ENCODE assay signal across 15 mouse cellular contexts in the genomic region with DNA sequence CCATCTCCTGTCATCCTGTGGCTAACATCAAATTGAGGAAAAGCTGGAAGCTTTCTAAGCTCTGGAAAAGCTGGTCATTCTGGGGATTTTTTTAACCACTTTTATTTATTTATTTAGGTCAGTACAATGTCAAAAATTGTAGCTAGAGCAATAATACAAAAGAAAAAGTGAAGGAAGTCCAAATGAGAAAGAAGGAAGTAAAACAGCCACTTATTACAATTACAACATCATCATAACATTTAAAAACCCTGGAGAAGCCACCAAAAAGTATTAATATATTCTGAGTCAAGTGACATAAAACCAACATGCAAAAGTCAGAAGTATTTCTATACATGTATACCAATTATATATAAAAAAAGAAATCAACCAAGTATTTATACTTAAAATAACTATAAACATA.
"Had no signal": no experiment of that assay in that cellular context is flagged by ENCODE, and none has a peak within 500 bp of the region (broad histone marks: within the 10 kb centered on the region; RNA-seq: fewer than 3 reads in every experiment).

No protein-coding gene starts in this region.

- H3K4me1 ChIP-seq: megakaryocyte, embryonic 14.5 days; midbrain, embryonic 13.5 days; midbrain, embryonic 15.5 days; neural tube, embryonic 12.5 days had no signal

- DNase-seq: lung, adult 18-20 months; lung, embryonic 14.5 days; lung, postnatal 10 days; lung, postnatal 4 days; right cerebral cortex, postnatal 25 days; right cerebral cortex, postnatal 4 days; spleen, adult 18-20 months; thymus, adult 18-20 months; thymus, postnatal 14 days; thymus, postnatal 36 days had no signal

- H3K27ac ChIP-seq: liver, embryonic 14.5 days; midbrain, embryonic 13.5 days; midbrain, embryonic 15.5 days; neural tube, embryonic 12.5 days had no signal

- ATAC-seq: midbrain, embryonic 13.5 days; midbrain, embryonic 15.5 days had no signal

- H3K36me3 ChIP-seq: midbrain, embryonic 13.5 days; midbrain, embryonic 15.5 days; neural tube, embryonic 12.5 days had no signal

- H3K4me3 ChIP-seq: megakaryocyte, embryonic 14.5 days; midbrain, embryonic 13.5 days; midbrain, embryonic 15.5 days; neural tube, embryonic 12.5 days had no signal
